In the genomic region with DNA sequence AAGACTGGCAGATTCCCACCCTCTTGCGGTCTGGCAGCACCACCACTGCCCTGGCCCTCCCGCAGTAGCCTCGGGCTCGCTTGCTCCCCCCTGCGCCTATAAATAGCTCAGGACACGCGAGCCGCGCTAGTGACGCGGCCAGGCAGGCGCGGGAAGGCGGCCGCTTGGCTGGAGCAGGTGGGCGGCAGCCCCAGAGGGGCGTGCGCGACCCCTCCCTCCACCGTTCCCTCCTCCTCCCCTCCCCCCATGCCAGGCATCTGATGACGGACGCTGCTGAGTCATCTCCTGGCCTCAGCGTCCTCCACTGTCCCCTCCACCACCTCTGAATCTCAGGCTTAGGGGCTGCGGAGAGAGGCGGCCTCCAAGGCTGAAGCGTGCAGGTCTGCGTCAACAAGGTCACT, we compare ENCODE assay signal across 8 mouse cellular contexts. TPM values are rescaled to one million over a fixed set of nuclear protein-coding genes. Genes with fewer than 3 reads are reported as not detected.
DNase-seq lines count a peak whose midpoint lies in the region; ATAC-seq and TF ChIP-seq lines count a peak whose summit lies in the region.

No protein-coding gene starts in this region.

- H3K27me3 ChIP-seq in heart, adult 2 months (ENCODE audit: control insufficient read depth, insufficient read depth, low read length), result no peaks in the 10 kb centered on the region
- peaks cover 16% of the 10 kb centered on the region for H3K27me3 ChIP-seq in limb, embryonic 11.5 days (ENCODE audit: control insufficient read depth, insufficient read depth, low read length)
- H3K27me3 ChIP-seq in midbrain, embryonic 16.5 days (ENCODE audit: control insufficient read depth, insufficient read depth, low read depth, low read length), result no peaks in the 10 kb centered on the region

- no peaks in the 10 kb centered on the region for H3K9me3 ChIP-seq in limb, embryonic 11.5 days (ENCODE audit: control insufficient read depth, low read length)
- H3K9me3 ChIP-seq in midbrain, embryonic 16.5 days (replicated peaks; ENCODE audit: control insufficient read depth, low read length, poor library complexity, severe bottlenecking), result no peaks in the 10 kb centered on the region

- no peaks in the 10 kb centered on the region for H3K36me3 ChIP-seq in heart, adult 2 months (ENCODE audit: control insufficient read depth, insufficient read depth, low read length)
- H3K36me3 ChIP-seq in limb, embryonic 11.5 days (ENCODE audit: control insufficient read depth, insufficient read depth, low read length), result no peaks in the 10 kb centered on the region
- H3K36me3 ChIP-seq in midbrain, embryonic 16.5 days (ENCODE audit: control insufficient read depth, insufficient read depth, low read length), result peaks cover 3% of the 10 kb centered on the region; the same call in 1 of the 2 replicates

- peak; percentile 36 for ATAC-seq in limb, embryonic 11.5 days (ENCODE audit: insufficient number of reproducible peaks, low FRiP score, low TSS enrichment, low read depth)
- peak; percentile 64 for ATAC-seq in midbrain, embryonic 16.5 days

- no peak for TF ChIP-seq EP300 in heart, adult 2 months (IDR thresholded peaks at IDR 0.05; ENCODE audit: insufficient read depth, low read depth, low read length)

- DNase-seq in urinary bladder, postnatal 14 days (ENCODE audit: low spot score), result peak; percentile 47
- no peak for DNase-seq in urinary bladder, adult 2 months (ENCODE audit: low spot score)
- peak; percentile 82 for DNase-seq in cerebellum, adult 9-11 months
- peak; percentile 59 to 63 for DNase-seq in heart, adult 2 months
- peak; percentile 58 for DNase-seq in limb, embryonic 11.5 days (ENCODE audit: low spot score)
- DNase-seq in frontal cortex, postnatal 10 days (ENCODE audit: low spot score in 2 of 2), result no peak
- no peak for DNase-seq in layer of hippocampus, adult 11-12 months (ENCODE audit: low spot score)

- no peak for TF ChIP-seq POLR2A in heart, adult 2 months (IDR thresholded peaks at IDR 0.05; ENCODE audit: insufficient read depth, low read depth, low read length)

- intact Hi-C loops in heart, adult 2 months (cut with DNase I), result no loop called here

- 1% methylated on average over 25 of the region's 27 CpGs for WGBS in heart, adult 2 months
- WGBS in limb, embryonic 11.5 days, result under 1% methylated on average over 27 of the region's 27 CpGs
- under 1% methylated on average over 27 of the region's 27 CpGs for WGBS in midbrain, embryonic 16.5 days

- peaks cover 1% of the 10 kb centered on the region; the same call in 1 of the 2 replicates for H3K4me1 ChIP-seq in heart, adult 2 months (ENCODE audit: control insufficient read depth, insufficient read depth, low read length)
- peaks cover 6% of the 10 kb centered on the region for H3K4me1 ChIP-seq in limb, embryonic 11.5 days (ENCODE audit: control insufficient read depth, insufficient read depth, low read length)
- H3K4me1 ChIP-seq in midbrain, embryonic 16.5 days (ENCODE audit: control insufficient read depth, insufficient read depth, low read length), result peaks cover 17% of the 10 kb centered on the region

- H3K4me2 ChIP-seq in limb, embryonic 11.5 days (ENCODE audit: low read depth, severe bottlenecking), result peak overlapping the region; percentile 70
- H3K4me2 ChIP-seq in midbrain, embryonic 16.5 days (ENCODE audit: low read length), result peak overlapping the region; percentile 95

- H3K9ac ChIP-seq in heart, adult 2 months (ENCODE audit: low read depth, low read length), result peak overlapping the region; percentile 4; the same call in 1 of the 2 replicates
- peak overlapping the region; percentile 43; the same call in 1 of the 2 replicates for H3K9ac ChIP-seq in limb, embryonic 11.5 days (ENCODE audit: low read length)
- peak overlapping the region; percentile 72 for H3K9ac ChIP-seq in midbrain, embryonic 16.5 days (ENCODE audit: low read depth, low read length)

- TF ChIP-seq CTCF in heart, adult 2 months (IDR thresholded peaks at IDR 0.05), result 0 out of 2 replicates have a peak, but pooled peaks have one; percentile 9

- H3K79me2 ChIP-seq in heart, adult 2 months (replicated peaks; ENCODE audit: control insufficient read depth, insufficient read depth, low read length), result no peaks in the 10 kb centered on the region

- H3K4me3 ChIP-seq in heart, adult 2 months, result peak overlapping the region; percentile 28
- peak overlapping the region; percentile 24 for H3K4me3 ChIP-seq in limb, embryonic 11.5 days (ENCODE audit: low read depth, low read length)
- peak overlapping the region; percentile 45 for H3K4me3 ChIP-seq in midbrain, embryonic 16.5 days (ENCODE audit: low read depth, low read length)

- H3K27ac ChIP-seq in heart, adult 2 months, result no peak overlapping the region
- H3K27ac ChIP-seq in limb, embryonic 11.5 days (replicated peaks; ENCODE audit: low read depth, low read length), result no peak overlapping the region
- peak overlapping the region; percentile 42; the same call in 1 of the 2 replicates for H3K27ac ChIP-seq in midbrain, embryonic 16.5 days (ENCODE audit: low read length)

RNA-seq across cellular contexts. Expression of a gene that starts 9.5 kb away (rescaled TPM):
- polyA plus RNA-seq in urinary bladder, adult 2 months (2012; rRNA removed), result 1,600 and 1,809 TPM in 2 replicates
- 100 to 1,000 TPM; 505 to 604 TPM for total RNA-seq in heart, adult 2 months (2021)
- polyA plus RNA-seq in heart, adult 2 months (2012; rRNA removed), result 348 and 422 TPM in 2 replicates
- polyA plus RNA-seq in limb, embryonic 11.5 days (2014; fragmentation: Nextera tagmentation; extraction: Ambion mirVana), result 1,171 and 1,244 TPM in 2 replicates
- 583 and 598 TPM in 2 replicates for polyA plus RNA-seq in midbrain, embryonic 16.5 days (2015; fragmentation: Nextera tagmentation; extraction: Ambion mirVana)

RNA-seq across cellular contexts. Expression of a gene that starts 13.1 kb away (rescaled TPM):
- polyA plus RNA-seq in urinary bladder, adult 2 months (2012; rRNA removed), result 12.1 and 12.4 TPM in 2 replicates
- total RNA-seq in heart, adult 2 months (2021), result 1 to 10 TPM; 5.9 to 6.1 TPM
- polyA plus RNA-seq in heart, adult 2 months (2012; rRNA removed), result 10.0 and 10.5 TPM in 2 replicates
- 6.8 and 7.2 TPM in 2 replicates for polyA plus RNA-seq in limb, embryonic 11.5 days (2014; fragmentation: Nextera tagmentation; extraction: Ambion mirVana)
- 73.2 and 77.6 TPM in 2 replicates for polyA plus RNA-seq in midbrain, embryonic 16.5 days (2015; fragmentation: Nextera tagmentation; extraction: Ambion mirVana)

RNA-seq across cellular contexts. Expression of a gene that starts 17.3 kb away (rescaled TPM):
- 0.14 and 0.41 TPM in 2 replicates for polyA plus RNA-seq in urinary bladder, adult 2 months (2012; rRNA removed)
- total RNA-seq in heart, adult 2 months (2021), result under 1 TPM; 0.10 to 0.20 TPM
- 0.09 and 0.35 TPM in 2 replicates for polyA plus RNA-seq in heart, adult 2 months (2012; rRNA removed)
- polyA plus RNA-seq in limb, embryonic 11.5 days (2014; fragmentation: Nextera tagmentation; extraction: Ambion mirVana), result 0.17 and 0.51 TPM in 2 replicates
- 2.6 and 4.0 TPM in 2 replicates for polyA plus RNA-seq in midbrain, embryonic 16.5 days (2015; fragmentation: Nextera tagmentation; extraction: Ambion mirVana)

RNA-seq across cellular contexts. Expression of a gene that starts 40.0 kb away (rescaled TPM):
- 3.2 and 3.9 TPM in 2 replicates for polyA plus RNA-seq in urinary bladder, adult 2 months (2012; rRNA removed)
- under 1 TPM; 0.66 to 0.70 TPM for total RNA-seq in heart, adult 2 months (2021)
- polyA plus RNA-seq in heart, adult 2 months (2012; rRNA removed), result 2.4 and 2.8 TPM in 2 replicates
- polyA plus RNA-seq in limb, embryonic 11.5 days (2014; fragmentation: Nextera tagmentation; extraction: Ambion mirVana), result 9.5 and 9.9 TPM in 2 replicates
- polyA plus RNA-seq in midbrain, embryonic 16.5 days (2015; fragmentation: Nextera tagmentation; extraction: Ambion mirVana), result 6.3 and 8.4 TPM in 2 replicates

RNA-seq across cellular contexts. Expression of a gene that starts 49.7 kb away (rescaled TPM):
- 3.6 and 5.3 TPM in 2 replicates for polyA plus RNA-seq in urinary bladder, adult 2 months (2012; rRNA removed)
- total RNA-seq in heart, adult 2 months (2021), result 1 to 10 TPM; 4.5 to 5.5 TPM
- 6.6 and 8.5 TPM in 2 replicates for polyA plus RNA-seq in heart, adult 2 months (2012; rRNA removed)
- 0.15 TPM in 1 of 2 replicates, not detected in the other for polyA plus RNA-seq in limb, embryonic 11.5 days (2014; fragmentation: Nextera tagmentation; extraction: Ambion mirVana)
- polyA plus RNA-seq in midbrain, embryonic 16.5 days (2015; fragmentation: Nextera tagmentation; extraction: Ambion mirVana), result 2.7 and 3.1 TPM in 2 replicates

Comparison
In these comparisons a context has a peak if more than half of its experiments do, and no peak if none do; other contexts are left out.
1. DNase-seq: peak in urinary bladder, postnatal 14 days (single experiment), cerebellum, adult 9-11 months (single experiment), heart, adult 2 months (2 of 2) and limb, embryonic 11.5 days (single experiment); none in urinary bladder, adult 2 months (single experiment), frontal cortex, postnatal 10 days (0 of 2) and layer of hippocampus, adult 11-12 months (single experiment).
2. H3K9ac ChIP-seq: peak in every context shown above with its lines; median percentile 72 in midbrain, embryonic 16.5 days; 43 in limb, embryonic 11.5 days; 4 in heart, adult 2 months.
3. Peak in every context shown above with its lines, with median percentiles within 50 percentile points of each other: H3K4me3 ChIP-seq.